Mouse (Mus musculus) CH12.LX (cell line): ENCODE measurements at regions not wholly inside any gene's neighbourhood (a gene's known extent, or its start where the extent isn't known, plus 50 kb on each side); places are given as distances from the start of the nearest gene placed in this dataset.

Source experiments
- DNase-seq: peaks from one replicate; pipeline ENCODE4 v3.0.0-alpha.2; 2013; ENCODE audit errors: extremely low read depth
- H3K27ac ChIP-seq: 2 replicates; pipeline ENCODE4 v1.5.1; 2012; ENCODE audit warnings: low read depth, mild to moderate bottlenecking, control low read depth, moderate library complexity; ENCODE audit not compliant: insufficient read depth
- H3K27me3 ChIP-seq: replicated peaks from 2 replicates; pipeline ENCODE3; 2012; ENCODE audit warnings: inconsistent platforms
- H3K36me3 ChIP-seq, 2 experiments: replicated peaks in 1 of 2; 2 replicates each; pipeline versions ENCODE3 to v1.6.1; 2012; ENCODE audit warnings: inconsistent platforms in 1 of 2, low read length in 1 of 2, mild to moderate bottlenecking in 1 of 2, mixed read lengths in 1 of 2, moderate library complexity in 1 of 2; ENCODE audit not compliant: control insufficient read depth in 1 of 2, insufficient read depth in 1 of 2
- H3K4me1 ChIP-seq, 2 experiments: 2 replicates each; pipeline ENCODE4 v1.6.1; 2012; ENCODE audit warnings: inconsistent platforms in 1 of 2, moderate library complexity in 1 of 2; ENCODE audit not compliant: insufficient read depth in 2 of 2, control insufficient read depth in 1 of 2
- H3K4me2 ChIP-seq: 2 replicates; pipeline ENCODE4 v1.6.1; 2012; ENCODE audit warnings: low read depth, mild to moderate bottlenecking, control low read depth; ENCODE audit not compliant: poor library complexity, insufficient read depth, severe bottlenecking
- H3K4me3 ChIP-seq, 3 experiments: fragments of 150-350 bp in 1 of 3; sonication (generic) in 1 of 3; replicated peaks in 1 of 3; 2 replicates each; pipeline versions ENCODE3 to v1.5.1; 2011 to 2012; ENCODE audit warnings: low read depth in 2 of 3, low read length in 2 of 3, mild to moderate bottlenecking in 2 of 3, moderate library complexity in 2 of 3, control low read depth in 1 of 3, improper control_type of control experiment in 1 of 3, inconsistent platforms in 1 of 3, mixed read lengths in 1 of 3; ENCODE audit not compliant: poor library complexity in 1 of 3
- H3K79me2 ChIP-seq: replicated peaks from 2 replicates; pipeline ENCODE4 v1.6.1; 2012; ENCODE audit warnings: mild to moderate bottlenecking, moderate library complexity; ENCODE audit not compliant: control insufficient read depth, poor library complexity, insufficient read depth, severe bottlenecking; ENCODE audit errors: extremely low read depth
- H3K9ac ChIP-seq: 2 replicates; pipeline ENCODE4 v1.6.1; 2012; ENCODE audit warnings: low read depth, mild to moderate bottlenecking, control low read depth, moderate library complexity; ENCODE audit not compliant: insufficient read depth
- H3K9me3 ChIP-seq: replicated peaks from 2 replicates; pipeline ENCODE3; 2012; ENCODE audit warnings: low read length, inconsistent platforms, mixed read lengths
- BHLHE40 ChIP-seq: IDR thresholded peaks from 2 replicates; pipeline ENCODE4 v1.6.1; 2011; ENCODE audit warnings: mild to moderate bottlenecking, low read depth, low read length, improper control_type of control experiment
- GABPA ChIP-seq: IDR thresholded peaks from 2 replicates; pipeline ENCODE4 v1.6.1; 2012; ENCODE audit warnings: low read depth, low read length, improper control_type of control experiment, inconsistent platforms; ENCODE audit not compliant: insufficient replicate concordance
- MAFK ChIP-seq: IDR thresholded peaks from 2 replicates; pipeline ENCODE4 v1.6.1; 2011; ENCODE audit warnings: low read length, improper control_type of control experiment; ENCODE audit not compliant: insufficient replicate concordance
- NELFE ChIP-seq: IDR thresholded peaks from 2 replicates; pipeline ENCODE4 v1.6.1; 2011; ENCODE audit warnings: low read depth, low read length, improper control_type of control experiment
- PAX5 ChIP-seq: IDR thresholded peaks from 2 replicates; pipeline ENCODE4 v1.6.1; 2012; ENCODE audit warnings: low read length, inconsistent platforms, mixed read lengths
- ZMIZ1 ChIP-seq: IDR thresholded peaks from 2 replicates; pipeline ENCODE4 v1.6.1; 2012; ENCODE audit warnings: low read depth, mild to moderate bottlenecking, inconsistent platforms, low read length, improper control_type of control experiment
- dilution Hi-C: fragments of 300-500 bp; cut with MboI; formaldehyde crosslinking; loops from 2 replicates; pipeline ENCODE4 v1.14.3; 2020; ENCODE audit warnings: low sequenced_read_pairs; ENCODE audit not compliant: extremely low pct_unique_long_range_greater_than_20kb, extremely low pct_ligation_motif_present
- in situ Hi-C: fragments of 300-500 bp; cut with MboI; formaldehyde crosslinking; loops from 3 replicates; pipeline ENCODE4 v1.14.3; 2019; ENCODE audit warnings: low sequenced_read_pairs, low pct_ligation_motif_present, low pct_unique_long_range_greater_than_20kb, mixed read lengths

GRCm38 (mm10) chr7:31455775-31456174 is 80.4 kb downstream of the Scgb1b3 start:
- no peak overlapping the region for H3K4me2 ChIP-seq
- no peaks in the 10 kb centered on the region for H3K36me3 ChIP-seq
- dilution Hi-C loops: no loop called here
- H3K27ac ChIP-seq: no peak overlapping the region
- peaks cover 5% of the 10 kb centered on the region for H3K9me3 ChIP-seq
- no peaks in the 10 kb centered on the region for H3K4me1 ChIP-seq
- H3K9ac ChIP-seq: no peak overlapping the region
- no peaks in the 10 kb centered on the region for H3K79me2 ChIP-seq
- peak; percentile 0 for DNase-seq
- no peaks in the 10 kb centered on the region for H3K27me3 ChIP-seq
- TF ChIP-seq BHLHE40 (no peak), ZMIZ1 (no peak), NELFE (no peak), GABPA (no peak), MAFK (no peak), PAX5 (no peak)
- in situ Hi-C loops: no loop called here
- H3K4me3 ChIP-seq: no peak overlapping the region
